Mouse (Mus musculus) embryonic fibroblast, embryonic 13.5 days (primary cell): ENCODE data around the gene Rxra.

Experiments
- CTCF ChIP-seq: IDR thresholded peaks from 2 replicates; pipeline ENCODE4 v1.5.1; 2011; ENCODE audit warnings: mild to moderate bottlenecking, control low read depth, low read length, moderate library complexity, borderline replicate concordance; ENCODE audit not compliant: insufficient read depth
- POLR2A ChIP-seq: IDR thresholded peaks from 2 replicates; pipeline ENCODE4 v1.6.1; 2011; ENCODE audit warnings: low read depth, mild to moderate bottlenecking, control low read depth, low read length, moderate library complexity

DNA sequence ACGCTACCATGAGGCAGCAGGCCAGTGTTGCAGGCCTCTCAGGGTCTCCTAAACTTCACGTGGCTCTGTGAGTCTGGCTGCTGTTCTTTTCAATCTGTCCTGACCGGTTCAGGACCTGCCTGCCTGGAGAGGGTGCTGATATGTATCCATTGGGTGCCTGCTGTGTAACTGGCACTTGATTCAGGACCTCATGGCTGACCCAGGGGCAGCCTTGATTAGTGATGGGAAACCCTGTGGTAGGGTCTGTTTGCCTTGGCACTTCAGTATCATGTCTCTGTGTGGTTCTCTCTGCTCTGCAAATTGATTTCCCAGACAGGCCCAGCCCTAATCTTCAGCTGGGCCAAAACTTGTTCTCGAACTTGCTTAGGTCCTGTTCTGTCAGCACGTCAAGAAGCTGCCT, 5.9 kb downstream of the Rxra start:
- TF ChIP-seq POLR2A, result no peak
- TF ChIP-seq CTCF, result no peak
